ENCODE assay signal across 13 mouse cellular contexts in the genomic region with DNA sequence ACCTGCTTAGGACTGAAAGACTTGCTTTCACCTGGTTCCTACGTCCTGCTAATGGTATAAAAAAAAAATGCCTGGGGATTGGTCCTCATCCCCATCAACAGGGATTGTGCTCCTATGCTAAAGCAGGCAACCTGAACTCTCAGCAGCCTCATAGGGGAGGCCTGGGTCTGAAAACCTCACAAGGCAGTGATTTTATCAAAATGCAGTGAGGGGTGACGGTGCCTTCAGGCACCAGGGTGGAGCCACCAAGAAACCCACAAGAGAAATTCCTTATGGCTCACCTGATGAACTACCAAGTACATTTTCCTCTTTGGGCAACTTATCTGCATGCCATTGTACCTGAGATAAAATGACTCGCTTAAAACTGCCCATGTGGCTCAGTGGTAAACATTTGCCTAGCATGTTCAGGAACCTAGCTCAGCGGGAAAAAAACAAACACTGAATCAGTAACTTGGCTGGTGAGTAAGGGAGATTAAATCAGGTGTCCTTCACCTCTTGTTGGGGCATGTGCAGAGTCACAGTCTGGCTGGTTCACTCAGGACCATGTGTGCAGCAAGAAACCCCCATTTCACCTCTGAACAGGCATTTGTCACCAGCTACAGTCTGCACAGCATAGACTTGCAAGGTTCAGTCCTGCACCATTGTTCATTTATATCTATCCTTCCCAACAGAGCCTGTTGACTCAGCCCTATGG. TPM values are rescaled to one million over a fixed set of nuclear protein-coding genes. Genes with fewer than 3 reads are reported as not detected.
A peak's percentile ranks its signal among the peaks of the same experiment; 100 is the strongest.
DNase-seq lines count a peak whose midpoint lies in the region; ATAC-seq and TF ChIP-seq lines count a peak whose summit lies in the region.
"Had no signal": no experiment of that assay in that cellular context is flagged by ENCODE, and none has a peak within 500 bp of the region (broad histone marks: within the 10 kb centered on the region; RNA-seq: fewer than 3 reads in every experiment).

No protein-coding gene starts in this region.

- no peak overlapping the region for H3K4me2 ChIP-seq in intestine, embryonic 14.5 days (ENCODE audit: low read length)
- H3K4me2 ChIP-seq in lung, embryonic 16.5 days (ENCODE audit: low read depth, low read length) = no peak overlapping the region
- H3K4me2 ChIP-seq: hindbrain, embryonic 15.5 days; limb, embryonic 12.5 days; midbrain, embryonic 11.5 days had no signal

- H3K27ac ChIP-seq in intestine, embryonic 14.5 days (ENCODE audit: low read depth) = no peak overlapping the region
- peak overlapping the region; percentile 52 for H3K27ac ChIP-seq in lung, embryonic 16.5 days (ENCODE audit: low read length)
- H3K27ac ChIP-seq: hindbrain, embryonic 15.5 days; limb, embryonic 12.5 days had no signal

- no peak for DNase-seq in Patski (ENCODE audit: low read depth, low spot score)
- DNase-seq in intestine, embryonic 14.5 days (ENCODE audit: low spot score) = peak; percentile 54
- DNase-seq in kidney, postnatal 10 days = peak; percentile 21
- no peak for DNase-seq in cerebellum, adult 9-11 months
- DNase-seq in layer of hippocampus, adult 8-10 months (ENCODE audit: low spot score in 2 of 2) = no peak
- DNase-seq in layer of hippocampus, adult 9-11 months = no peak
- DNase-seq in frontal cortex, postnatal 36 days (ENCODE audit: low spot score in 2 of 2) = no peak

- no peak overlapping the region for H3K4me3 ChIP-seq in intestine, embryonic 14.5 days (ENCODE audit: low read depth, low read length)
- no peak overlapping the region for H3K4me3 ChIP-seq in lung, embryonic 16.5 days (ENCODE audit: low read length)
- H3K4me3 ChIP-seq: hindbrain, embryonic 15.5 days; limb, embryonic 12.5 days had no signal

- H3K9me3 ChIP-seq in intestine, embryonic 14.5 days (ENCODE audit: control insufficient read depth, low read length) = no peaks in the 10 kb centered on the region
- H3K9me3 ChIP-seq in lung, embryonic 16.5 days (ENCODE audit: control insufficient read depth, low read length) = no peaks in the 10 kb centered on the region
- H3K9me3 ChIP-seq: hindbrain, embryonic 15.5 days; limb, embryonic 12.5 days had no signal

- CTCF ChIA-PET in Patski (lab: Charles Lee) = interaction anchor here (0.9 to 2.7 kb wide), 7 partner anchors 8 to 281 kb away, joined by 3 to 8 read pairs (median 5); no protein-coding TSS in a partner anchor

- WGBS in intestine, embryonic 14.5 days = 64% methylated on average over 4 of the region's 4 CpGs
- WGBS in lung, embryonic 16.5 days = 33% methylated on average over 4 of the region's 4 CpGs

- no peak overlapping the region for H3K9ac ChIP-seq in intestine, embryonic 14.5 days (ENCODE audit: low read length)
- H3K9ac ChIP-seq in lung, embryonic 16.5 days (ENCODE audit: low read length) = no peak overlapping the region
- H3K9ac ChIP-seq: forebrain, postnatal 0 days; hindbrain, embryonic 15.5 days; limb, embryonic 12.5 days had no signal

- no peaks in the 10 kb centered on the region for H3K36me3 ChIP-seq in intestine, embryonic 14.5 days (ENCODE audit: control insufficient read depth, insufficient read depth, low read length)
- H3K36me3 ChIP-seq in lung, embryonic 16.5 days (ENCODE audit: control insufficient read depth, insufficient read depth, low read length) = no peaks in the 10 kb centered on the region
- H3K36me3 ChIP-seq: hindbrain, embryonic 15.5 days; limb, embryonic 12.5 days had no signal

- peak; percentile 51 for ATAC-seq in Patski
- 0 out of 2 replicates have a peak, but pooled peaks have one; percentile 65 for ATAC-seq in intestine, embryonic 14.5 days (replicated peaks; ENCODE audit: low FRiP score, low TSS enrichment, low read depth)
- ATAC-seq in lung, embryonic 16.5 days (ENCODE audit: low read depth) = peak; percentile 31; the same call in 1 of the 2 replicates
- ATAC-seq: forebrain, postnatal 0 days had no signal

- no peaks in the 10 kb centered on the region for H3K4me1 ChIP-seq in intestine, embryonic 14.5 days (replicated peaks; ENCODE audit: control insufficient read depth, insufficient read depth, low read length)
- H3K4me1 ChIP-seq in lung, embryonic 16.5 days (replicated peaks; ENCODE audit: control insufficient read depth, insufficient read depth, low read length) = peaks cover 4% of the 10 kb centered on the region; the same call in 1 of the 2 replicates
- H3K4me1 ChIP-seq: hindbrain, embryonic 15.5 days; limb, embryonic 12.5 days had no signal

- in situ Hi-C loops in Patski (cut with MboI; ENCODE audit: low pct_unique_long_range_greater_than_20kb) = loop anchor here (5.0 to 10.0 kb wide), 2 partner anchors 191 to 282 kb away; no protein-coding TSS in a partner anchor

- TF ChIP-seq CTCF in Patski (IDR thresholded peaks at IDR 0.05) = no peak

- no peaks in the 10 kb centered on the region for H3K27me3 ChIP-seq in Patski
- H3K27me3 ChIP-seq in intestine, embryonic 14.5 days (replicated peaks; ENCODE audit: control insufficient read depth, insufficient read depth, low read length) = no peaks in the 10 kb centered on the region
- H3K27me3 ChIP-seq in lung, embryonic 16.5 days (ENCODE audit: control insufficient read depth, insufficient read depth, low read depth, low read length) = no peaks in the 10 kb centered on the region
- H3K27me3 ChIP-seq: CH12.LX; hindbrain, embryonic 15.5 days; limb, embryonic 12.5 days had no signal

- POLR2A ChIA-PET in Patski (lab: Charles Lee) = no interaction called here

RNA-seq across cellular contexts. Expression of gene Tmprss2, which starts 17.0 kb away (rescaled TPM):
- 0.12 TPM for polyA plus RNA-seq in Patski (2021)
- 25.5 and 25.9 TPM in 2 replicates for polyA plus RNA-seq in intestine, embryonic 14.5 days (2014; fragmentation: Nextera tagmentation; extraction: Ambion mirVana)
- polyA plus RNA-seq in lung, embryonic 16.5 days (2015; fragmentation: Nextera tagmentation; extraction: Ambion mirVana) = 12.0 and 15.4 TPM in 2 replicates
- total RNA-seq in layer of hippocampus, adult 8-10 months (2022) = not detected
- total RNA-seq: CH12.LX had no signal

Comparison
In these comparisons a context has a peak if more than half of its experiments do, and no peak if none do; other contexts are left out.
1. DNase-seq: peak in intestine, embryonic 14.5 days (single experiment) and kidney, postnatal 10 days (single experiment); none in Patski (single experiment), cerebellum, adult 9-11 months (single experiment), layer of hippocampus, adult 8-10 months (0 of 2), layer of hippocampus, adult 9-11 months (single experiment) and frontal cortex, postnatal 36 days (0 of 2).
2. RNA of gene Tmprss2, which starts 17.0 kb away (polyA plus RNA-seq): 25.5 to 25.9 TPM in intestine, embryonic 14.5 days and 12.0 to 15.4 TPM in lung, embryonic 16.5 days; 0.12 TPM in Patski (single experiment); every median in the first group is over 10 times any median in the second.
3. Peak in every context shown above with its lines, with median percentiles within 50 percentile points of each other: ATAC-seq.